Mouse (Mus musculus) bone marrow, adult 2 months (tissue): ENCODE measurements at regions not wholly inside any gene's neighbourhood (a gene's known extent, or its start where the extent isn't known, plus 50 kb on each side); places are given as distances from the start of the nearest gene placed in this dataset.

Experiments
- CTCF ChIP-seq: fragments of 200-500 bp; IDR thresholded peaks from 2 replicates; pipeline ENCODE4 v1.5.1; 2011; ENCODE audit warnings: low read length, control low read depth; ENCODE audit not compliant: control insufficient read depth, insufficient read depth
- POLR2A ChIP-seq: fragments of 200-500 bp; IDR thresholded peaks from 2 replicates; pipeline ENCODE4 v1.6.1; 2011; ENCODE audit warnings: low read depth, mild to moderate bottlenecking, control low read depth, low read length, borderline replicate concordance; ENCODE audit not compliant: control insufficient read depth

DNA sequence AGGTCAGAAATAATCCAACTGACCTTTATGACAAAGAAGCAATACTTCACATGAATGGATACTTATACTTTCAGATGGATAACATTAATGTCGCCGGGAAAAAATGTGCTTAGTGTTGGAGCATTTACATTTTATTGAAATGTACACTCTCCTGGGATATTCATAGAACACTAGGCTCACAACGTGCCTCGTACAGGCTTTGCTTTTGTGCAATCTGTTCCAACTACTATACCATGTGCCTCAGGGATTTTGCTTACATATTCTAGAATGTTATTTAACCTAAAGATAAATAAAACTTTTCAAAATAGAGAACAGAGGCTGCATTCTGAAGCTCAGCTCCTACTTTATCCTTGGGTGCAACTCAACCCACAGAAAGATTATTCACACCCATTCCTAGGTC is 75.8 kb upstream of the Hapln1 start:
- TF ChIP-seq CTCF, result no peak
- no peak for TF ChIP-seq POLR2A
